Mouse (Mus musculus) small intestine, adult 2 months (tissue): Measurements from ENCODE around the gene Guca1b. TPM values are rescaled to one million over a fixed set of nuclear protein-coding genes. Genes with fewer than 3 reads are reported as not detected.
"Not testable (repeated sequence)": the region's sequence is repeated elsewhere in the genome, so short reads cannot be mapped to it uniquely, and the experiment has no call there.

Source experiments
- H3K27ac ChIP-seq: fragments of 200-500 bp; 2 replicates; pipeline ENCODE4 v1.5.1; 2012; ENCODE audit warnings: low read depth, low read length, control low read depth, inconsistent platforms; ENCODE audit not compliant: insufficient read depth
- H3K27me3 ChIP-seq: fragments of 200-500 bp; 2 replicates; pipeline ENCODE4 v1.6.1; 2012; ENCODE audit warnings: mild to moderate bottlenecking, moderate library complexity, low read length, inconsistent platforms; ENCODE audit not compliant: control insufficient read depth, insufficient read depth
- H3K36me3 ChIP-seq: fragments of 200-500 bp; 2 replicates; pipeline ENCODE4 v1.6.1; 2012; ENCODE audit warnings: mild to moderate bottlenecking, low read length, control low read depth, inconsistent platforms; ENCODE audit not compliant: control insufficient read depth, insufficient read depth
- H3K4me1 ChIP-seq: fragments of 200-500 bp; 2 replicates; pipeline ENCODE4 v1.6.1; 2012; ENCODE audit warnings: low read length, inconsistent platforms, mixed read lengths; ENCODE audit not compliant: control insufficient read depth, insufficient read depth, insufficient read length
- H3K4me3 ChIP-seq: fragments of 200-500 bp; 2 replicates; pipeline ENCODE4 v1.5.1; 2012; ENCODE audit warnings: low read depth, mild to moderate bottlenecking, control low read depth, inconsistent platforms, low read length, moderate library complexity
- CTCF ChIP-seq: fragments of 200-500 bp; IDR thresholded peaks from 2 replicates; pipeline ENCODE4 v1.5.1; 2012; ENCODE audit warnings: low read depth, mild to moderate bottlenecking, control low read depth, inconsistent platforms, low read length, moderate library complexity, mixed read lengths; ENCODE audit not compliant: insufficient replicate concordance, insufficient read length; ENCODE audit errors: extremely low read depth
- POLR2A ChIP-seq: fragments of 200-500 bp; IDR thresholded peaks from 2 replicates; pipeline ENCODE4 v1.6.1; 2012; ENCODE audit warnings: low read depth, mild to moderate bottlenecking, control low read depth, inconsistent platforms, low read length, moderate library complexity
- WGBS: fragments of 180-500 bp; shearing (Covaris S2); methylation state at CpG from one replicate; pipeline ENCODE4 v1.1.7; 2018; 5-methylcytosine and 5-hydroxymethylcytosine counted together
- polyA plus RNA-seq: library from polyadenylated mRNA; depleted of rRNA; stranded (reverse); fragments of >200 nt; gene quantifications from 2 replicates; pipeline ENCODE4 v1.2.3, GENCODE M21; 2012

Guca1b gene
- polyA plus RNA-seq, 1 experiment = 0.56 TPM

DNA sequence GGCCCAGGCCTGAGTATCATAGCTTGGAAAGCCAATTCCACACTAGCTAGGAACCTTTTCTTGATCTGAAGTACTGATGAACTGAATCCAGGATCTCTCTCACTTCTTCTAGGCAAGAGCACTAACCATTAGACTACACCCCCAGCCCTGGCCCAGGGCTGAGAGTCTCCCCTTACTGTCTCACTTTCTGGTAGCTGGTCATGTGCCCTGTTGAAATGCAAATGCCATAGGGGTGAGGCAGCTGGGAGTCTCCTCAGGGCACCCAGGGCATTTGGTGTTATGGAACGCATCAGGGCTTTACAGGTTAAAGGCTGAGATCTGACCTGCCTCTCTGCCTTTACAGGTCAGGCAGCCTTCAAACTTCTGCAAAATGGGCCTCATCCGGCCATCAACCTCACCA lies 35.0 kb downstream of the Guca1b start:
- 90% methylated on average over 2 of the region's 2 CpGs for WGBS
- Histone ChIP-seq H3K27me3 (no peaks in the 10 kb centered on the region), H3K36me3 (no peaks in the 10 kb centered on the region), H3K4me1 (peaks cover 11% of the 10 kb centered on the region), H3K27ac (no peak overlapping the region), H3K4me3 (no peak overlapping the region)
- no peak for TF ChIP-seq CTCF
- TF ChIP-seq POLR2A = no peak

DNA sequence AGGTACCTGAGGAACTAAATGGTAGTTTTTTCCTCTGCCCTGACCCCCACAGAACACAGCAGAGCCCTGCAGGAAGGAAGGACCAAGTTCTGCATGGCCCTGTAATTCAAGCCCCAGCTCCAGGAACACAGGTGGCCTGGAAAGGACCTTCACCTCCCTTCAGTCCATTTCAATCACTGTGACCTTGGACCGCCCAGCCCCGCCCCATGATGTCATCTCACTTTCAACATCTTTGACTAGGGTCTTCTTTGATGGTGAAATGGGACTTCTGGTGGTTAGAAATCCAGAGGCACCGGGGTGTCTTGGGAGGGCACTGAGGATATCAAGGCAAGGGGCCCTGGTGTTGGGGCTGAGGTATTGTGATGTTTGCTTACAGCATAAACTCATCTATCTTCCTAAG lies 36.4 kb downstream of the Guca1b start:
- Histone ChIP-seq H3K27me3 (no peaks in the 10 kb centered on the region), H3K36me3 (no peaks in the 10 kb centered on the region), H3K4me1 (peaks cover 11% of the 10 kb centered on the region), H3K27ac (no peak overlapping the region), H3K4me3 (no peak overlapping the region)
- WGBS = 68% methylated on average over 3 of the region's 3 CpGs
- no peak for TF ChIP-seq CTCF
- TF ChIP-seq POLR2A = no peak

DNA sequence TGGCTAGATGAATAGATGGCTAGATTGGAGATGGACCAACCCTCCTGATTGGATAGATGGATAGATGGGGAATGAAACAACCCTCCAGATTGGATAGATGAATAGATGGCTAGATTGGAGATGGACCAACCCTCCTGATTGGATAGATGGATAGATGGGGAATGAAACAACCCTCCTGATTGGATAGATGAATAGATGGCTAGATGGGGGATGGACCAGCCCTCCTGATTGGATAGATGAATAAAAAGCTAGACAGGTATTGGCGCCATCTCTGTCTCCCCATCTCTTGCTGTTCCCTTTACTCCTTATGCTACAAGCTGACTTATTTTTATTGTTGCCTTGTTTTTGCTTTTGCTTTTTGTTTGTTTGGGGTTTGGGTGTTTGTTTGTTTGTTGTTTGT lies 37.4 kb downstream of the Guca1b start:
- H3K27me3 ChIP-seq, H3K4me3 ChIP-seq, H3K27ac ChIP-seq, H3K36me3 ChIP-seq: not testable (repeated sequence)
- 100% methylated on average over 1 of the region's 1 CpGs for WGBS
- peaks cover 11% of the 10 kb centered on the region for H3K4me1 ChIP-seq

DNA sequence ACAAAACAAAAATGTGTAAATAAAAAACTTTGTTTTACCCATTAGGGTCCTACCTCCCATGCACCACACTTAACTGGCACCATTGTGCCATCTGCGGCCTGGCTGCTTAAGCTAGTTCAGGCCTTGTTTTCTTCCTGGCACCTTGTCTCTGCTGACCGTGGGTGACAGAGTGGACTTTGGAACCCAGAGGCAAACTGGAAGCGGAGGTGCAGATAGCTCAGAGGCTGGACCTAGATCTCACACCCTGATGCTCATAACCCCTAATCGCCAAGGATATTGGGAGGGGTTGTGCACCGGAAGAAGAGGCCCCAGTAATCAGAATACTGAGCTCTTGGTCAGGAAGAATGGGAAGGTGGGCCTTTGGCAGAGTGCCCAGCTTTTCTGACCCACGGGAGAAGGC lies 39.0 kb downstream of the Guca1b start:
- H3K4me3 ChIP-seq = no peak overlapping the region
- WGBS = 22% methylated on average over 6 of the region's 6 CpGs
- TF ChIP-seq POLR2A (no peak), CTCF (no peak)
- no peak overlapping the region; the same call in 1 of the 2 replicates for H3K27ac ChIP-seq
- H3K27me3 ChIP-seq = no peaks in the 10 kb centered on the region
- no peaks in the 10 kb centered on the region for H3K36me3 ChIP-seq
- H3K4me1 ChIP-seq = peaks cover 11% of the 10 kb centered on the region

DNA sequence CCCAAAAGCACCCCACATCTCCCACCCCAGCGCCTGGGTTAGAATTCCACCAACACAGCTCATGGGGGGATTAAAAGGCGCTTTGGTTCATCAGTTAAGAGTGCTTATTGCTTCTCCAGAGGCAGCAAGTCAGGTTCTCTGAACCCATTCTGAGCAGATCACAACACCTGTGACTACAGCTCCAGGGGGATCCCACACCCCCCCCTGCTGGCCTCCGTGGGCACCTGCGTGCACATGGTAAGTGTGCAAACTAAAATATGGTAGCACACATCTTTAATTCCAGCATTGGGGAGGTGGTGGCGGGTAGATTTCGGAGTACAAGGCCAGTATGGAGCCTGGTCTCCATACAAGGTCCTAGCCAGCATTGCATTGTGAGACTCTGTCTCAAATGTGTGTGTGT lies 42.1 kb downstream of the Guca1b start:
- Histone ChIP-seq H3K4me1 (peaks cover 8% of the 10 kb centered on the region; the same call in 1 of the 2 replicates), H3K27ac (no peak overlapping the region), H3K27me3 (no peaks in the 10 kb centered on the region), H3K4me3 (no peak overlapping the region), H3K36me3 (no peaks in the 10 kb centered on the region)
- WGBS = 68% methylated on average over 6 of the region's 6 CpGs
- TF ChIP-seq POLR2A (no peak), CTCF (peak; percentile 24; the same call in 1 of the 2 replicates)

DNA sequence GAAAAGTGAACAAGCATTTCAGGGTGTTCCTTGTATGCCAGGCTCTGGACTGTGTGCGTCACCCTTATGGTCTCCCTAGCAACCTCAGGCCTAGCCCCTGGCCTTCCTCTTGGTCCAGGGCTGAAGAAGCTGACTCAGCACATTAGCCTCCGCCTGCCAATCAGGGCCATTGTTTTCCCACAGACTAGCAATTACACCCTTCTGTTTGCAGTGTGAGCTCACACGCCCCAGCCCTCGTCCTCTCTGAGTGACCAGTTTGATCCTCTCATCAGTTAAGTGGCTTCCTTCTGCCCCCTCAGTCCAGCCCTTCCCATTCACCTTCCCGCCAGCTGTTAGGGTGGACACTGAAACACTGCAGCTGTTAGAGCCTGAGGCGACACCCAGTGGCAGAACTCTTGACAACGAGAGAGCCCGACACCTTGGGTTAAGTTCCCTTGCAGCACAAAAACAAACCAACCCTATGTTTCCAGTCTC lies 43.7 kb downstream of the Guca1b start:
- no peak overlapping the region for H3K27ac ChIP-seq

DNA sequence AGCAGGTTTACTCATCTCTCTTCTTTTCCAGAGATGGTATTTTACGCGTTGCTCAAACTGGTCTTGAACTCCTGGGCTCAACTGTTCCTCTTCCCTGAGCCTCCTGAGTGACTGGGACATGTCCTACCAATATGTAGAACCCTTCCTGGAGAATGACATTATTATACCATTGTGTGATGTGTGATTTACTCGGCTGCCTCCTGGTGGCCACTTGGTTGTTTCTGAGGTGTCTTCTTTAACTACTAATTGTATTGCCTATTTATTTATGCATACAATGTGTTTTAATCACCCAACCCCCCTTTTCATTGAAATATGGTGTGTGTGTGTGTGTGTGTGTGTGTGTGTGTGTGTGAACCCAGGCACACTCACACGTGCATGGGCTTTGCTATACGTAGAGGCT lies 45.6 kb downstream of the Guca1b start:
- no peak overlapping the region for H3K27ac ChIP-seq
- no peaks in the 10 kb centered on the region for H3K36me3 ChIP-seq
- 58% methylated on average over 5 of the region's 5 CpGs for WGBS
- H3K4me1 ChIP-seq = no peaks in the 10 kb centered on the region
- H3K27me3 ChIP-seq = no peaks in the 10 kb centered on the region
- TF ChIP-seq POLR2A (no peak), CTCF (no peak)
- H3K4me3 ChIP-seq = no peak overlapping the region

More for the DNA sequence above, 43.7 kb downstream of the Guca1b start:
- Histone ChIP-seq H3K27me3 (no peaks in the 10 kb centered on the region), H3K4me1 (peaks cover 5% of the 10 kb centered on the region; the same call in 1 of the 2 replicates), H3K36me3 (no peaks in the 10 kb centered on the region), H3K4me3 (no peak overlapping the region)
- 13% methylated on average over 8 of the region's 8 CpGs for WGBS
- TF ChIP-seq POLR2A (no peak), CTCF (peak; percentile 66; the same call in 1 of the 2 replicates)
